Mouse (Mus musculus): ENCODE measurements around the gene Ehd1. TPM values are rescaled to one million over a fixed set of nuclear protein-coding genes. Genes with fewer than 3 reads are reported as not detected.

Ehd1 gene
- polyA plus RNA-seq, 1 experiment = 285 TPM

GRCm38 (mm10) chr19:6264945-6265344 lies 11.6 kb upstream of the Ehd1 start:
- peaks cover 5% of the 10 kb centered on the region; the same call in 1 of the 2 replicates for H3K36me3 ChIP-seq (ENCODE audit: control insufficient read depth, insufficient read depth, low read length)
- no peak for DNase-seq (ENCODE audit: low read depth in 1 of 2, low spot score in 2 of 2)
- no peak for TF ChIP-seq CTCF (IDR thresholded peaks at IDR 0.05; ENCODE audit: extremely low read depth, insufficient read depth, insufficient read length, insufficient replicate concordance)
- TF ChIP-seq POLR2A (IDR thresholded peaks at IDR 0.05; ENCODE audit: low read depth, low read length) = no peak
- WGBS = 90% methylated on average over 8 of the region's 8 CpGs
- no peak overlapping the region for H3K4me3 ChIP-seq (ENCODE audit: extremely low read depth, insufficient read depth, insufficient read length)
- H3K4me1 ChIP-seq (ENCODE audit: control insufficient read depth, insufficient read depth, insufficient read length) = no peaks in the 10 kb centered on the region
- H3K27me3 ChIP-seq (ENCODE audit: control insufficient read depth, insufficient read depth, low read length) = no peaks in the 10 kb centered on the region
- no peak overlapping the region for H3K27ac ChIP-seq (ENCODE audit: insufficient read depth, low read length)

GRCm38 (mm10) chr19:6265727-6266182 lies 10.8 kb upstream of the Ehd1 start:
- 79% methylated on average over 6 of the region's 6 CpGs for WGBS
- Histone ChIP-seq H3K4me1 (ENCODE audit: control insufficient read depth, insufficient read depth, insufficient read length) (no peaks in the 10 kb centered on the region), H3K27ac (ENCODE audit: insufficient read depth, low read length) (no peak overlapping the region), H3K27me3 (ENCODE audit: control insufficient read depth, insufficient read depth, low read length) (no peaks in the 10 kb centered on the region), H3K4me3 (ENCODE audit: extremely low read depth, insufficient read depth, insufficient read length) (no peak overlapping the region), H3K36me3 (ENCODE audit: control insufficient read depth, insufficient read depth, low read length) (peaks cover 4% of the 10 kb centered on the region; the same call in 1 of the 2 replicates)
- no peak for TF ChIP-seq POLR2A (IDR thresholded peaks at IDR 0.05; ENCODE audit: low read depth, low read length)
- TF ChIP-seq CTCF (IDR thresholded peaks at IDR 0.05; ENCODE audit: extremely low read depth, insufficient read depth, insufficient read length, insufficient replicate concordance) = no peak
- DNase-seq (ENCODE audit: low read depth in 1 of 2, low spot score in 2 of 2) = no peak

GRCm38 (mm10) chr19:6267306-6268169 lies 9.0 kb upstream of the Ehd1 start:
- no peaks in the 10 kb centered on the region for H3K27me3 ChIP-seq (ENCODE audit: control insufficient read depth, insufficient read depth, low read length)
- no peaks in the 10 kb centered on the region for H3K36me3 ChIP-seq (ENCODE audit: control insufficient read depth, insufficient read depth, low read length)
- TF ChIP-seq CTCF (IDR thresholded peaks at IDR 0.05; ENCODE audit: extremely low read depth, insufficient read depth, insufficient read length, insufficient replicate concordance) (no peak), POLR2A (IDR thresholded peaks at IDR 0.05; ENCODE audit: low read depth, low read length) (no peak)
- 68% methylated on average over 11 of the region's 11 CpGs for WGBS
- H3K4me1 ChIP-seq (ENCODE audit: control insufficient read depth, insufficient read depth, insufficient read length) = no peaks in the 10 kb centered on the region
- H3K27ac ChIP-seq (ENCODE audit: insufficient read depth, low read length) = no peak overlapping the region
- no peak overlapping the region for H3K4me3 ChIP-seq (ENCODE audit: extremely low read depth, insufficient read depth, insufficient read length)
- no peak for DNase-seq (ENCODE audit: low read depth in 1 of 2, low spot score in 2 of 2)

- Histone ChIP-seq H3K4me1 (ENCODE audit: control insufficient read depth, insufficient read depth, insufficient read length) (no peaks in the 10 kb centered on the region), H3K4me3 (ENCODE audit: extremely low read depth, insufficient read depth, insufficient read length) (no peak overlapping the region), H3K27me3 (ENCODE audit: control insufficient read depth, insufficient read depth, low read length) (no peaks in the 10 kb centered on the region), H3K36me3 (ENCODE audit: control insufficient read depth, insufficient read depth, low read length) (no peaks in the 10 kb centered on the region), H3K27ac (ENCODE audit: insufficient read depth, low read length) (no peak overlapping the region)
- peak; percentile 77 to 82 for DNase-seq (ENCODE audit: low read depth in 1 of 2, low spot score in 2 of 2)
- TF ChIP-seq CTCF (IDR thresholded peaks at IDR 0.05; ENCODE audit: extremely low read depth, insufficient read depth, insufficient read length, insufficient replicate concordance) (peak; percentile 93), POLR2A (IDR thresholded peaks at IDR 0.05; ENCODE audit: low read depth, low read length) (no peak)
- 13% methylated on average over 8 of the region's 8 CpGs for WGBS
These were observed 8.4 kb upstream of the Ehd1 start for GRCm38 (mm10) chr19:6268170-6268528.

GRCm38 (mm10) chr19:6268670-6269132 lies 7.8 kb upstream of the Ehd1 start:
- WGBS = 78% methylated on average over 7 of the region's 7 CpGs

GRCm38 (mm10) chr19:6269798-6270475 lies 6.6 kb upstream of the Ehd1 start:
- H3K4me3 ChIP-seq (ENCODE audit: extremely low read depth, insufficient read depth, insufficient read length) = no peak overlapping the region
- WGBS = 86% methylated on average over 8 of the region's 8 CpGs
- no peak overlapping the region for H3K27ac ChIP-seq (ENCODE audit: insufficient read depth, low read length)
- no peak for DNase-seq (ENCODE audit: low read depth in 1 of 2, low spot score in 2 of 2)
- TF ChIP-seq CTCF (IDR thresholded peaks at IDR 0.05; ENCODE audit: extremely low read depth, insufficient read depth, insufficient read length, insufficient replicate concordance) = no peak
- H3K4me1 ChIP-seq (ENCODE audit: control insufficient read depth, insufficient read depth, insufficient read length) = peaks cover 9% of the 10 kb centered on the region; the same call in 1 of the 2 replicates
- H3K27me3 ChIP-seq (ENCODE audit: control insufficient read depth, insufficient read depth, low read length) = no peaks in the 10 kb centered on the region
- no peaks in the 10 kb centered on the region for H3K36me3 ChIP-seq (ENCODE audit: control insufficient read depth, insufficient read depth, low read length)

More at GRCm38 (mm10) chr19:6268670-6269132, 7.8 kb upstream of the Ehd1 start:
- no peak overlapping the region for H3K4me3 ChIP-seq (ENCODE audit: extremely low read depth, insufficient read depth, insufficient read length)
- no peaks in the 10 kb centered on the region for H3K27me3 ChIP-seq (ENCODE audit: control insufficient read depth, insufficient read depth, low read length)
- no peaks in the 10 kb centered on the region for H3K36me3 ChIP-seq (ENCODE audit: control insufficient read depth, insufficient read depth, low read length)
- no peak for DNase-seq (ENCODE audit: low read depth in 1 of 2, low spot score in 2 of 2)
- H3K27ac ChIP-seq (ENCODE audit: insufficient read depth, low read length) = no peak overlapping the region
- no peaks in the 10 kb centered on the region for H3K4me1 ChIP-seq (ENCODE audit: control insufficient read depth, insufficient read depth, insufficient read length)
- no peak for TF ChIP-seq POLR2A (IDR thresholded peaks at IDR 0.05; ENCODE audit: low read depth, low read length)
- no peak for TF ChIP-seq CTCF (IDR thresholded peaks at IDR 0.05; ENCODE audit: extremely low read depth, insufficient read depth, insufficient read length, insufficient replicate concordance)

Measured in spleen, adult 2 months (tissue).